Mouse (Mus musculus) hindbrain, embryonic 10.5 days (tissue): ENCODE measurements around the gene Gm28308. TPM values are rescaled to one million over a fixed set of nuclear protein-coding genes. Genes with fewer than 3 reads are reported as not detected.
A peak's percentile ranks its signal among the peaks of the same experiment; 100 is the strongest.

Experiments
- DNase-seq: peaks from one replicate; pipeline ENCODE4 v3.0.0-alpha.2; 2017; ENCODE audit warnings: low spot score
- H3K27ac ChIP-seq: fragments of 300-500 bp; sonication (generic); 2 replicates; pipeline ENCODE4 v1.5.1; 2016; ENCODE audit warnings: mild to moderate bottlenecking, moderate library complexity
- H3K27me3 ChIP-seq: fragments of 300-500 bp; sonication (generic); 2 replicates; pipeline ENCODE4 v1.6.1; 2016; ENCODE audit warnings: mild to moderate bottlenecking; ENCODE audit not compliant: poor library complexity, insufficient read depth, severe bottlenecking
- H3K36me3 ChIP-seq: fragments of 300-500 bp; sonication (generic); 2 replicates; pipeline ENCODE4 v1.6.1; 2016; ENCODE audit warnings: mild to moderate bottlenecking, moderate library complexity
- H3K4me1 ChIP-seq: fragments of 300-500 bp; sonication (generic); replicated peaks from 2 replicates; pipeline ENCODE4 v1.6.1; 2016; ENCODE audit warnings: mild to moderate bottlenecking
- H3K4me3 ChIP-seq: fragments of 300-500 bp; sonication (generic); 2 replicates; pipeline ENCODE4 v1.5.1; 2016; ENCODE audit warnings: mild to moderate bottlenecking, moderate library complexity
- H3K9me3 ChIP-seq: fragments of 300-500 bp; sonication (generic); 2 replicates; pipeline ENCODE4 v1.6.1; 2016; ENCODE audit warnings: mild to moderate bottlenecking, moderate library complexity
- WGBS: fragments of 180-500 bp; shearing (Covaris S2); methylation state at CpG from one replicate; pipeline ENCODE4 v1.1.7; 2016; 5-methylcytosine and 5-hydroxymethylcytosine counted together
- polyA plus RNA-seq: library from polyadenylated mRNA; unstranded; fragments of >200 nt; fragmentation: Nextera tagmentation; extraction: Ambion mirVana; gene quantifications from 2 replicates; pipeline ENCODE4 v1.2.1, GENCODE M21; 2016

The Gm28308 gene
- polyA plus RNA-seq, 1 experiment from 2014 or later, result not detected

DNA sequence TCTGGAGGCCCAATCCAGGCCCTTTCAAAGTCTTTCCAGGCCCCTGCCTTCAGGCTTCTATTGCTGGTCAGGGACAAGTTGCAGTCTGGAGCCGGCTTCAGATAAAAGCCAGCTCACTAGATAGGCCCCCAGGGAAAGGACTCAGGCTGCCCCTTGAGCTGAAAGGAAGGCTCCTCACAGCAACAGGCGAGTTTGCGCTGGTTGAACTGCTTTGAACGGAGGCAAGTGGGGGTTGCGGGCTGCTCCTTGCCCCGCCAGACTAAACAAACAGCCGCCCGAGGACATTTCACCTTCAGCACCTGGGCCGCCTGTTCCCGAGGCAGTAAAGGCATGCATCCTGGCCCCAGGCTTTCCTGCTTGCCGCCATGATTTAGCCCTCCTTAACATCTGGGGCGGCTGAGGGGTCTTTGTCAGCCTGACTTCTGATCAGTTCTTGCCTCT lies 30.6 kb upstream of the Gm28308 start:
- WGBS, result 1% methylated on average over 12 of the region's 12 CpGs
- no peak overlapping the region for H3K4me3 ChIP-seq
- H3K36me3 ChIP-seq, result no peaks in the 10 kb centered on the region
- peaks cover 100% of the 10 kb centered on the region for H3K27me3 ChIP-seq
- H3K4me1 ChIP-seq, result peaks cover 12% of the 10 kb centered on the region; the same call in 1 of the 2 replicates
- H3K27ac ChIP-seq, result no peak overlapping the region
- DNase-seq, result no peak
- no peaks in the 10 kb centered on the region for H3K9me3 ChIP-seq

DNA sequence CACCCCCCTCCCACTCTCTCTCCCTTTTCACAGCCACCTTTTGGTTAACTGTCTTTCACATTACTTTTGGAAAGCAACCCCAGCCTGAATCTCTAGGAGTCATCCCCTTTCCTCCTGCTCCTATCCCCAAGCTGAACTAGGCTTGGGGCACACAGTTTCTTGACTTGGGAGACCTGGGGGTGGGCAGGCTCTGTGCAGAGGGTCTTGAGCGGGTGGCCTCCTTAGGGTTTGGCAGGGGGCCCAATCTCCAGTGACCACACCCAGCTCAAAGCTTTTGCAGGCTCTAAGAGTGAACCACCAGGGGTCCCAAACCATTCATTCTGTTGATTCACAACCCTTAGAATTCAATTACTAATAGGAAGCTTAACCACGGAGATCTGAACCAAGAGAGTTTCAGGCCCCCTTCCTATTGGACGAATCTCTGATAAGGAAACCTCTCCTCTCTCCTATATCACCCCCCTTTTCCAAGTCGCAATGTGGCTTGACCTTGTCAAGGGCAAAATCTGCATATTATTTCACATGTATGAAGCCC lies 29.7 kb upstream of the Gm28308 start:
- 5% methylated on average over 4 of the region's 4 CpGs for WGBS
- no peaks in the 10 kb centered on the region for H3K36me3 ChIP-seq
- no peak overlapping the region for H3K4me3 ChIP-seq
- no peak overlapping the region for H3K27ac ChIP-seq
- peaks cover 12% of the 10 kb centered on the region; the same call in 1 of the 2 replicates for H3K4me1 ChIP-seq
- no peak for DNase-seq
- H3K9me3 ChIP-seq, result no peaks in the 10 kb centered on the region
- H3K27me3 ChIP-seq, result peaks cover 100% of the 10 kb centered on the region

DNA sequence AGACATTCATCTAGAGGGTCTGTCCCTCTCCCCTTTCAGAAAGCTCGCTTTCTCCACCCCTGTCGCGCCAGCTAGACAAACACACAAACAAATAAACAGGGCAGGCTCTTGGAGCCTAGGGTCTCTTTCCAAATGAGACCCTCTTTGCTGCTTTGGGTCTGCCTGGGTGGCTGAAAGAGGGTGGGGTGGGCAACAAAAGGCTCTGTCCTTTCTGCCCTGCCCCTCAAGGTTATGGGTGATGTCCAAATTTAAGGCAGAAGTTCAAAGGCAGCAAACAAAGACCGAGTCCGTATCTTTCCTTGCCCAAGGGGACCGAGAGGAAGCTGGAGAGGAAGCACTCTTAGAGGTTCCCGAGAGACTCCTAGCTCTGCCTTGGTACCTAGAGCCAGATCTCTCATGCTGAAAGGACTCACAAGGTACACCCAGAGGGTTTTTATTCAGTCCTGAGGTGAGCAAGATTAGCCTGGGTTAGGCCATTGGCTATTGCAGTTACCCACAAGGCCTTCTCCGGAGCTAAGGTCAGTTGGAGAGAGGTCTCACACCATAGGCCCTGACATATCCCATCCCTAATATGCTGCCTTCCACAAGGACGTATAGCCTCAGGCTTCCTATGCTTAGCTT lies 28.0 kb upstream of the Gm28308 start:
- peaks cover 6% of the 10 kb centered on the region; the same call in 1 of the 2 replicates for H3K4me1 ChIP-seq
- no peaks in the 10 kb centered on the region for H3K9me3 ChIP-seq
- no peak for DNase-seq
- 4% methylated on average over 9 of the region's 9 CpGs for WGBS
- no peaks in the 10 kb centered on the region for H3K36me3 ChIP-seq
- H3K4me3 ChIP-seq, result no peak overlapping the region
- H3K27me3 ChIP-seq, result peaks cover 100% of the 10 kb centered on the region
- H3K27ac ChIP-seq, result no peak overlapping the region

DNA sequence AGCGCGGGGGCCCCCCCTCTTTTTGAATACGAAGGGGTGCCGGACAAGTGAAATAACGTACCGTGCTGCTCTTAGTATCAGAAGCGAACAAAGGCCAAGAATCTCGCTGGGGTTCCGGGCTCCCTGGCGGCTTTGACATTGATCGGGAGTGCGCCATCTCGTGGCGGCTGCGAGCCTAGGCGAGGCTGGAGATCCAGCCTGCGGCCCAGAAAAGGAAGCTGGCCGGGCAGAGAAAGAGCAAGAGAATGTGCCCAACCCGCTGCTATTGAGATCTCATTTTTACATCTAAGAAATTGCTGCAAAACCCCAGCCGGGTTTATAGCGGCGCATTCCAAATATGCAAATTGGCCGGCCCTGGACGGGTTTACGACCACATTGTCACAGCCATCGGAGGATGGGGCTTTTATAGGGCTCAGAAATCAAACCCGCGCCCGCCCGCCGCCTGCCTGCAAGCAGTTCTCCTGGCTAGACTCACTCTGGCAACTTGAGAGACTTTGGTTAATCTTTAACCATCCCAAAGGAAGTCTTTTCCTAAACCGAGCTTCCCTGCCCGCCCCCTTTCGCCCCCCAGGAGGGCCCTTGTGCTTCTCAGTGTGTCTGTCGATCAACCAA lies 27.4 kb upstream of the Gm28308 start, which contains the start of gene Hoxa10:
Gene Hoxa10 (minus strand): TSS at position 466 of the 612 bp plus-strand sequence.
- under 1% methylated on average over 35 of the region's 35 CpGs for WGBS
- no peaks in the 10 kb centered on the region for H3K9me3 ChIP-seq
- peaks cover 4% of the 10 kb centered on the region; the same call in 1 of the 2 replicates for H3K4me1 ChIP-seq
- no peaks in the 10 kb centered on the region for H3K36me3 ChIP-seq
- H3K27ac ChIP-seq, result no peak within 1 kb of the TSS
- H3K27me3 ChIP-seq, result peaks cover 100% of the 10 kb centered on the region
- peak; percentile 87 for DNase-seq
- peak within 1 kb of the TSS; percentile 18; the same call in 1 of the 2 replicates for H3K4me3 ChIP-seq

DNA sequence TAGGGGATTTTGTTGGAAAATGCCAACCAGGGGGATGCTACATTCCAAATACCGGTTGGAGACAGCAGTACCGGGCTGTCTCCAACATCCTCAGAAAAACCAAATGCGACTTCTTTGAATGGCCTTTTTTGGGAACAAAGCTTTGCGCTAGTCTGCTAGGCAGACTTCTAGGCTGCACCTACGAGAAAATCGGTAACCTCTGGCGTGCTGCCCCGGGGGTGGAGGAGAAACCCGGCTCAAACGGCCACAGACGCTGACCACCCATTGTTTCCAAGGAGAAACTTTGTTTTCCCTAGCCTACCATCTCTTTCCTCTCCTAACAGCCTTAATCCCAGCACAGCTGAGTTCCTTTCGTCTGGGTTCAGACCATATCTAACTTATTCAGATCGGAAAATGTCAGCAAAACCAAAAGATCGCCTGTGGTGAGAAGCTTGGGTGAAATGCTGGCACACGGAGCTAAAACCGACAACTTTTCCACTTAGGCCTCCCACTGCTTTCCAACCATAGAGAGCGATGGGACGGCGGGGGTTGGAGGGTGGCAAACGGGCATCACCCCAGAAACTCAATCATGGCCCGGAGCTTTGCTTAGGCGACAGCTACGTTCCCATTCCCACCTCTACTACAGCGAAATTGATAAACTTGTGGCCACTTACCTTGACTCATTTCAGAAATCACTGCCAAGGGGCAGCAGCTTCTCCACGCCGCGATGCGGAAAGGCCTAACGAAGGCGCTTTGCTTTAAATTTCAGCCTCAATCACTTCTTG lies 26.7 kb upstream of the Gm28308 start:
- no peaks in the 10 kb centered on the region for H3K9me3 ChIP-seq
- H3K27ac ChIP-seq, result no peak overlapping the region
- H3K4me1 ChIP-seq, result 0 out of 2 replicates have a peak, but pooled peaks cover 5% of the 10 kb centered on the region
- peak overlapping the region; percentile 18; the same call in 1 of the 2 replicates for H3K4me3 ChIP-seq
- no peak for DNase-seq
- no peaks in the 10 kb centered on the region for H3K36me3 ChIP-seq
- H3K27me3 ChIP-seq, result peaks cover 100% of the 10 kb centered on the region
- 2% methylated on average over 30 of the region's 30 CpGs for WGBS

DNA sequence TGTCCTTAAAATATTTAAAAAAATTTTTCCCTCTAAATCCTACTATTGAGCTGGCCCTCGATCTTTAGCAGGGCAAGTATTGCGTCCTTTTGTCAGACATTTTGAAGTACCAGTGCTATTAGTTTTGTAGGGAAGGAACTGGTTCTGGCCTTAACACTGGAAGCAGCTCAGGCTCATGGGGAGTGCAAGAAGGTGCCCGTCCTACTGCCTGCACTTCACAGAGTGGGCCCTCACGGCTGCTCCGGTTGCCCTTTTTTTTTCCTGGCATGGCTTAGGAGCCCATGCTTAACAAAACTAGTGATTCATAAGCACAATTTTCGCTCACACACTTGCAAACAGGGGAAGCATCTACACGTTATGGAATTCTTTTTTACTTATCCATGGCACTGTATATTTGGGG lies 25.8 kb upstream of the Gm28308 start:
- Histone ChIP-seq H3K27me3 (peaks cover 100% of the 10 kb centered on the region), H3K4me3 (no peak overlapping the region), H3K27ac (no peak overlapping the region), H3K36me3 (no peaks in the 10 kb centered on the region), H3K4me1 (peaks cover 13% of the 10 kb centered on the region; the same call in 1 of the 2 replicates), H3K9me3 (no peaks in the 10 kb centered on the region)
- DNase-seq, result no peak
- WGBS, result 3% methylated on average over 7 of the region's 7 CpGs

DNA sequence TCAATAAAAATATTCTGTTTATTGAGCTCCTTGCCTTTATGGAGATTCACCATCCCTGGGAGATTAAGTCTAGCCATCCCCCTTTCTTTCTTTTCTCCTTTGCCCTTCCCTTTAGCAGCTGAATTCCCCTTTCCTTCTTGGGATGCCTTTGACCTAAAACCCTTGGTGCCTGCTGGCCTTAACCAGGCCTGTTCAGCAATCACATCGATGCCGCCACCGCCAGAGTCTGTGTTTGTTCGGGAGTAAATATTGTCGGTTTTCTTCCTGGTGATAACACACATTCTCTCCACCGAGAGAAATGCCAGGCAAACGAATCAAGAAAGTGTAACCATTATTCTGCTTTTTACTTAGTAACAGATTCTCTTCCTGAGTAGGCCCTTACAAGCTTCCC lies 25.0 kb upstream of the Gm28308 start:
- H3K4me1 ChIP-seq, result peaks cover 16% of the 10 kb centered on the region; the same call in 1 of the 2 replicates
- H3K27me3 ChIP-seq, result peaks cover 100% of the 10 kb centered on the region
- WGBS, result 2% methylated on average over 7 of the region's 7 CpGs
- no peak for DNase-seq
- H3K9me3 ChIP-seq, result no peaks in the 10 kb centered on the region
- no peak overlapping the region for H3K27ac ChIP-seq
- no peaks in the 10 kb centered on the region for H3K36me3 ChIP-seq
- no peak overlapping the region for H3K4me3 ChIP-seq

DNA sequence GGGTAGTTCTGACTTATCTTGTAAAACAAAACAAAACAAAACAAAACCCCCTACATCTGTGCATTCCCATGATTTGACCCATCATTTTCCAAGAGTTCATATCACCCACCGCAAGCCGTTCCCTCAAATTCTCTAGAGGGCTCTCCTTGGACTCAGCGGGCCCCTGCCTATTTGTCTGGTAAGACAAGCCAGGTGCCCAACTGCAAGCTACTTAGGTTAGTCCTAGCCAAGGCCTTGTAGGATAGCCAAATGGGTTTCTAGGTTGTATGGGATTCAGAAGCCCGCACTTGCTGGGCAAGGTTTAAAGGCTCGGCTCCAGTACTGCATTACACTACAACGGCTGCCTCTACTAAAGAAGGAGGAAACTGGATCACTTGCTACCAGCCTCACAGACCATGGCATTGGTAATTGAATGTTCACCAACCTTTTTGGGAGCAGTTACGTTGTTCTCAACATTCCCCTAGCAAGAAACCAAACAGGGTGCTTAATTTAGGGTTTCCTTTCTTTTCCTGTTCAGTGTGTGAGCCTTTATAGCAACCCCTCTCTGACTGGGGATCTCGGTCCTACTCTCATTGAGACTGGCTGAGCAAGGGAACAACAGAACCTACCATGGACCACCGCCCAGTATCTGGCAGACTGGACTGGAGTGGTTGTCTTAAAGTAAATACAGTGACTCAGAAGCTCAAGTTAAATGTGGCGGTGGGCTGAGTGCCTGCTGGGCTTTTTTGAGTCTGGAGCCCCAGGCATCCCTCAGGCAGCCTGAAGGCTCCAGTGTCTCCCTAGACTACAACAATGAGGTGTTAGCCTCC lies 24.4 kb upstream of the Gm28308 start:
- Histone ChIP-seq H3K9me3 (no peaks in the 10 kb centered on the region), H3K27ac (no peak overlapping the region), H3K4me3 (no peak overlapping the region), H3K27me3 (peaks cover 100% of the 10 kb centered on the region), H3K4me1 (peaks cover 16% of the 10 kb centered on the region; the same call in 1 of the 2 replicates), H3K36me3 (no peaks in the 10 kb centered on the region)
- 7% methylated on average over 10 of the region's 10 CpGs for WGBS
- DNase-seq, result no peak

DNA sequence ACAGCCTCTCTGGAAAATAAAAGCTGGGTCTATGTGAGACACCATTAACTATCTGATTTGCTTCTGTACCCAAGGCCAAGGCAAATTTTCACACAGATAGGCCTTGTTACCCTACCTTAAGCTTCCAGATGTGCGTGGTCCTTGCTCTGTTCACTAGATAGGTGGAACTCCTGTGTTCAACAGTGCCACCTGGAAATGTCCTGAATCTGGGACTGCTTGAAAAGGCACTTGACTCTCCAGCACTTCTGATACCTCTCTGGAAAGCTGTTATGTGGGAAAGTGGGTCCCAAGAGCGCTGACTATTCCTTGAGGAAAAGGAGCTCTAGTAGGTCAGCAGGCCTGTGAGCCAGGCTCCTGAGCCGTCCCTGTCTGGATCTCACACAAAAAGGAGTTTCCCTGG lies 23.7 kb upstream of the Gm28308 start:
- peaks cover 100% of the 10 kb centered on the region for H3K27me3 ChIP-seq
- H3K36me3 ChIP-seq, result no peaks in the 10 kb centered on the region
- no peaks in the 10 kb centered on the region for H3K9me3 ChIP-seq
- WGBS, result 5% methylated on average over 3 of the region's 3 CpGs
- no peak overlapping the region for H3K27ac ChIP-seq
- no peak overlapping the region for H3K4me3 ChIP-seq
- no peak for DNase-seq
- H3K4me1 ChIP-seq, result peaks cover 16% of the 10 kb centered on the region; the same call in 1 of the 2 replicates

DNA sequence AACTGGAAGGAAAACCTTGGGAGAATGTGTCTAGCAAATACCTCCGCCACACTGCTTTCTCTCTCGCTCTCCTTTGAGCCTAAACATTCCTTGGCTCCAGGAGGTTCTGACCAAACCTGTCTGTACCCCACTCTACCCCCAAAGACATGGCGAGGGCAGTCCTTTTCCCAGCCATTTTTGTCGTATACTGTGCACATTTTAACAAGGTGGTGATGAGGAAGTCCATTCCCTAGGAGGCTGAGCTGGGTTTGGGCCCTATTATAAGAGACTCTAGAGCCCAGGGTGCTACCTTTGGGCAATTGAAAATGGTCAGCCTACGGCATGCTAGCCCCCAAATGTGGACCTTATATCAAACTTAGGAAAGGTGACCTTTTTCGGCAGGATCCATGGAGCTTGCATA lies 22.7 kb upstream of the Gm28308 start:
- Histone ChIP-seq H3K36me3 (no peaks in the 10 kb centered on the region), H3K27me3 (peaks cover 100% of the 10 kb centered on the region), H3K9me3 (no peaks in the 10 kb centered on the region), H3K4me1 (peaks cover 16% of the 10 kb centered on the region; the same call in 1 of the 2 replicates), H3K4me3 (no peak overlapping the region), H3K27ac (no peak overlapping the region)
- WGBS, result 26% methylated on average over 6 of the region's 6 CpGs
- DNase-seq, result no peak

DNA sequence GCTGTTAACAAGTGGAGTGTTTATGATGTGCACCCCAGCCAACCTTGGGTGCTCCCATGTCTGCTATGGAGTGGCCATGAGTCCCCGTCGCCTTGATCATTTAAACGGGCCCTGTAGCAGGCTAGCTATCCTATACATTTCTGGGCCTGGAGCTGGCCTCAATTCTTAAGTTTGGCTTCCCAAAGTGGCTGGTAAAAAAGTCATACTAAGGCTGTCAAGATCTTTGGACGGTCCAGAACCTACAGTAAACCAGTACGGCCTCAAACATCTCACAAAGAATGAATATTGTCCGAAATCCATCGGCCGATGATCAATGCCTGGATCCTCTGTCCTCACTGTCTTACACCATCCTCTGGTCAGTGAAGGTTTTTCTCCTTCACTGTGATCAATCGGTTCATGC lies 22.1 kb upstream of the Gm28308 start:
- H3K27ac ChIP-seq, result no peak overlapping the region
- no peaks in the 10 kb centered on the region for H3K9me3 ChIP-seq
- no peak for DNase-seq
- peaks cover 100% of the 10 kb centered on the region for H3K27me3 ChIP-seq
- no peak overlapping the region for H3K4me3 ChIP-seq
- 24% methylated on average over 9 of the region's 9 CpGs for WGBS
- H3K36me3 ChIP-seq, result no peaks in the 10 kb centered on the region
- H3K4me1 ChIP-seq, result peaks cover 15% of the 10 kb centered on the region
